In the genomic region with DNA sequence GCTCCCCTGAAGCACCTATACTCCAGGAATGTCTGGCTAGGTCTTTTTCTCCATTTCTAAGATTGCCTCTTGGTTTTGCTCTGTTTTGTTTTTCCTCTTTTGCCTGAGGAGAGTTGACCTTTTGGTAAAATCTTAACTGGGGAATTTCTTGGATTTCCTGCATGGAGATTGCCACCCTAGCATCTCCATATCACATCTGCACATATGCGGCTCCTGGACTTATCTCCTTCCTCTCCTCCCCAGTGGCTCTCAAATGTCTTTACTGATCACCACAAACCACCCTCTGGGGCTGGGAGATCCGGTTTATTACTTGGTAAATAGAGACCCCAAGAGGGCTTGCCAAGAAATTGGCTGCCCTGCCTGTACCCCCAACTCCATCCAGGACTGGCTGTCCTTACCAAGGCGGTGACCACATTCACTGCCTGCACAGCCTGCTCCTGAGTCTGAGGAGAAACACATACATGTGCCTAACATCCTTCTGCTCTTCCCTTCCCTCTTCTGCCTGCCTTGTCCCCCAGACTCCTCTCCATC, we compare ENCODE assay signal across 19 mouse cellular contexts.
DNase-seq lines count a peak whose midpoint lies in the region; ATAC-seq and TF ChIP-seq lines count a peak whose summit lies in the region.
"Had no signal": no experiment of that assay in that cellular context is flagged by ENCODE, and none has a peak within 500 bp of the region (broad histone marks: within the 10 kb centered on the region; RNA-seq: fewer than 3 reads in every experiment).

No protein-coding gene starts in this region.

- DNase-seq in heart, postnatal 10 days, result no peak
- DNase-seq in lung, postnatal 0 days (ENCODE audit: low spot score), result no peak
- no peak for DNase-seq in lung, postnatal 10 days
- peak; percentile 17 for DNase-seq in MEL (ENCODE audit: low read depth, low spot score)
- DNase-seq in thymus, postnatal 10 days (ENCODE audit: low spot score in 2 of 2), result peak; percentile 37 to 40
- DNase-seq in right cerebral cortex, postnatal 36 days (ENCODE audit: low spot score in 2 of 2), result no peak
- DNase-seq in layer of hippocampus, adult 2 months (ENCODE audit: low spot score in 2 of 2), result no peak
- DNase-seq: adrenal gland, postnatal 10 days; cerebellum, adult 18-20 months; heart, postnatal 14 days; lung, postnatal 4 days; right cerebral cortex, postnatal 25 days had no signal

- no peak overlapping the region for H3K4me3 ChIP-seq in heart, embryonic 12.5 days
- no peak overlapping the region for H3K4me3 ChIP-seq in lung, postnatal 0 days (ENCODE audit: low read depth, low read length)
- H3K4me3 ChIP-seq in MEL (ENCODE audit: control insufficient read depth in 1 of 2, insufficient read depth in 1 of 2, low read depth in 2 of 2, low read length in 2 of 2), result no peak overlapping the region
- no peak overlapping the region for H3K4me3 ChIP-seq in layer of hippocampus, adult 2 months
- H3K4me3 ChIP-seq: embryonic facial prominence, embryonic 15.5 days; forebrain, embryonic 12.5 days; kidney, embryonic 15.5 days; limb, embryonic 15.5 days; neural tube, embryonic 13.5 days had no signal

- no peak overlapping the region for H3K4me2 ChIP-seq in heart, embryonic 12.5 days
- no peak overlapping the region for H3K4me2 ChIP-seq in lung, postnatal 0 days (replicated peaks; ENCODE audit: low read depth, low read length)
- H3K4me2 ChIP-seq: embryonic facial prominence, embryonic 15.5 days; forebrain, embryonic 12.5 days; kidney, embryonic 15.5 days; limb, embryonic 15.5 days; neural tube, embryonic 13.5 days had no signal

- peak; percentile 45 for TF ChIP-seq RAD21 in MEL (IDR thresholded peaks at IDR 0.05; ENCODE audit: low read depth, low read length)

- 0 out of 2 replicates have a peak, but pooled peaks cover under 1% of the 10 kb centered on the region for H3K4me1 ChIP-seq in heart, embryonic 12.5 days (replicated peaks)
- no peaks in the 10 kb centered on the region for H3K4me1 ChIP-seq in lung, postnatal 0 days (ENCODE audit: insufficient read depth, low read depth, low read length)
- peaks cover 0 to 17% of the 10 kb centered on the region in 2 experiments; a peak in 1 of 4 replicates for H3K4me1 ChIP-seq in MEL (ENCODE audit: control insufficient read depth in 1 of 2, insufficient read depth in 2 of 2, low read length in 2 of 2)
- H3K4me1 ChIP-seq: forebrain, embryonic 12.5 days; kidney, embryonic 15.5 days; limb, embryonic 15.5 days; neural tube, embryonic 13.5 days had no signal

- no peak overlapping the region for H3K9ac ChIP-seq in heart, embryonic 12.5 days
- H3K9ac ChIP-seq in lung, postnatal 0 days (replicated peaks; ENCODE audit: low read depth), result no peak overlapping the region
- no peak overlapping the region for H3K9ac ChIP-seq in MEL (ENCODE audit: control insufficient read depth, low read depth, low read length, poor library complexity, severe bottlenecking)
- H3K9ac ChIP-seq: embryonic facial prominence, embryonic 15.5 days; forebrain, embryonic 12.5 days; kidney, embryonic 15.5 days; limb, embryonic 15.5 days; neural tube, embryonic 13.5 days had no signal

- WGBS in heart, embryonic 12.5 days, result 35% methylated on average over 3 of the region's 3 CpGs
- WGBS in lung, postnatal 0 days, result 46% methylated on average over 3 of the region's 3 CpGs

- H3K27ac ChIP-seq in heart, embryonic 12.5 days (ENCODE audit: poor library complexity, severe bottlenecking), result no peak overlapping the region
- no peak overlapping the region for H3K27ac ChIP-seq in lung, postnatal 0 days (ENCODE audit: low read length)
- no peak overlapping the region for H3K27ac ChIP-seq in MEL (ENCODE audit: control insufficient read depth, low read depth, low read length)
- no peak overlapping the region for H3K27ac ChIP-seq in layer of hippocampus, adult 2 months
- H3K27ac ChIP-seq: embryonic facial prominence, embryonic 15.5 days; forebrain, embryonic 12.5 days; kidney, embryonic 15.5 days; limb, embryonic 15.5 days; neural tube, embryonic 13.5 days had no signal

- TF ChIP-seq EP300 in lung, postnatal 0 days (IDR thresholded peaks at IDR 0.05), result no peak
- peak in 1 of 2 experiments; percentile 50; a peak in 2 of 4 replicates for TF ChIP-seq EP300 in MEL (IDR thresholded peaks at IDR 0.05; ENCODE audit: low read depth in 1 of 2, low read length in 2 of 2)

- peak; percentile 14; the same call in 1 of the 2 replicates for TF ChIP-seq CTCF in lung, postnatal 0 days (IDR thresholded peaks at IDR 0.05)
- TF ChIP-seq CTCF in MEL (IDR thresholded peaks at IDR 0.05 in 2 of 3, conservative IDR thresholded peaks at IDR 0.05 in 1 of 3; ENCODE audit: control insufficient read depth in 1 of 3, insufficient read depth in 1 of 3, low read depth in 2 of 3, low read length in 3 of 3, poor library complexity in 1 of 3, severe bottlenecking in 1 of 3), result peak in 2 of 3 experiments; percentile 6 to 40; a peak in 2 of 6 replicates
- TF ChIP-seq CTCF in layer of hippocampus, adult 2 months (conservative IDR thresholded peaks at IDR 0.05), result no peak

- H3K9me3 ChIP-seq in heart, embryonic 12.5 days (replicated peaks), result no peaks in the 10 kb centered on the region
- no peaks in the 10 kb centered on the region for H3K9me3 ChIP-seq in lung, postnatal 0 days (ENCODE audit: low read length)
- H3K9me3 ChIP-seq in MEL (replicated peaks; ENCODE audit: insufficient read depth, low read length), result no peaks in the 10 kb centered on the region
- H3K9me3 ChIP-seq: embryonic facial prominence, embryonic 15.5 days; forebrain, embryonic 12.5 days; G1E; kidney, embryonic 15.5 days; limb, embryonic 15.5 days; neural tube, embryonic 13.5 days had no signal

- H3K36me3 ChIP-seq in heart, embryonic 12.5 days, result no peaks in the 10 kb centered on the region
- no peaks in the 10 kb centered on the region for H3K36me3 ChIP-seq in lung, postnatal 0 days (ENCODE audit: insufficient read depth, low read length)
- no peaks in the 10 kb centered on the region for H3K36me3 ChIP-seq in MEL (ENCODE audit: control insufficient read depth in 1 of 2, insufficient read depth in 2 of 2, low read length in 2 of 2)
- H3K36me3 ChIP-seq: embryonic facial prominence, embryonic 15.5 days; forebrain, embryonic 12.5 days; G1E; kidney, embryonic 15.5 days; limb, embryonic 15.5 days; neural tube, embryonic 13.5 days had no signal

- H3K79me2 ChIP-seq in MEL (ENCODE audit: control insufficient read depth, insufficient read depth, low read length, poor library complexity), result no peaks in the 10 kb centered on the region

- no peaks in the 10 kb centered on the region for H3K27me3 ChIP-seq in heart, embryonic 12.5 days (replicated peaks)
- no peaks in the 10 kb centered on the region for H3K27me3 ChIP-seq in lung, postnatal 0 days (replicated peaks; ENCODE audit: insufficient read depth, low read length)
- no peaks in the 10 kb centered on the region for H3K27me3 ChIP-seq in MEL (ENCODE audit: control insufficient read depth in 1 of 2, insufficient read depth in 2 of 2, low read length in 2 of 2)
- H3K27me3 ChIP-seq: embryonic facial prominence, embryonic 15.5 days; forebrain, embryonic 12.5 days; kidney, embryonic 15.5 days; limb, embryonic 15.5 days; neural tube, embryonic 13.5 days had no signal

- intact Hi-C loops in heart, postnatal 10 days (cut with DNase I), result no loop called here

- no peak for TF ChIP-seq POLR2A in MEL (IDR thresholded peaks at IDR 0.05; ENCODE audit: control insufficient read depth in 1 of 2, insufficient read depth in 1 of 2, low read depth in 1 of 2, low read length in 2 of 2, poor library complexity in 1 of 2)

- ATAC-seq in heart, embryonic 12.5 days (ENCODE audit: insufficient number of reproducible peaks, low FRiP score), result peak; percentile 51; the same call in 1 of the 2 replicates
- ATAC-seq in lung, postnatal 0 days, result no peak

TF ChIP-seq in MEL, 35 proteins besides CTCF, POLR2A, EP300 and RAD21:
- TF ChIP-seq ZC3H11A (IDR thresholded peaks at IDR 0.05; ENCODE audit: low read depth, low read length) (peak; percentile 28; the same call in 1 of the 2 replicates), TAL1 (IDR thresholded peaks at IDR 0.05; ENCODE audit: low read length) (peak; percentile 3; the same call in 1 of the 2 replicates), GATA1 (IDR thresholded peaks at IDR 0.05; ENCODE audit: low read depth, low read length) (0 out of 2 replicates have a peak, but pooled peaks have one; percentile 44), TCF12 (IDR thresholded peaks at IDR 0.05; ENCODE audit: low read depth, low read length) (0 out of 2 replicates have a peak, but pooled peaks have one; percentile 31), SMC3 (IDR thresholded peaks at IDR 0.05; ENCODE audit: low read depth, low read length) (peak; percentile 48), ZNF384 (IDR thresholded peaks at IDR 0.05; ENCODE audit: low read depth, low read length) (no peak)

Comparison
In these comparisons a context has a peak if more than half of its experiments do, and no peak if none do; other contexts are left out.
1. DNase-seq: peak in MEL (single experiment) and thymus, postnatal 10 days (2 of 2); none in heart, postnatal 10 days (0 of 2), lung, postnatal 0 days (single experiment), lung, postnatal 10 days (single experiment), right cerebral cortex, postnatal 36 days (0 of 2) and layer of hippocampus, adult 2 months (0 of 2).